Mouse (Mus musculus) liver, embryonic 11.5 days (tissue): ENCODE data around the gene Plxnc1. TPM values are rescaled to one million over a fixed set of nuclear protein-coding genes. Genes with fewer than 3 reads are reported as not detected.

Experiments used
- ATAC-seq: fragments of 200-750 bp; cut with Nextera tagmentation; replicated peaks from 2 replicates; pipeline ENCODE4 v1.8.0; 2017; ENCODE audit warnings: moderate number of reproducible peaks, mild to moderate bottlenecking, moderate TSS enrichment, moderate library complexity; ENCODE audit not compliant: low FRiP score
- DNase-seq: peaks from one replicate; pipeline ENCODE4 v3.0.0-alpha.2; 2017; ENCODE audit warnings: low spot score
- H3K27ac ChIP-seq: fragments of 300-500 bp; sonication (generic); 2 replicates; pipeline ENCODE4 v1.5.1; 2014; ENCODE audit warnings: mild to moderate bottlenecking, low read depth, low read length, control low read depth
- H3K27me3 ChIP-seq: fragments of 300-500 bp; sonication (generic); replicated peaks from 2 replicates; pipeline ENCODE4 v1.6.1; 2014; ENCODE audit warnings: low read length, mixed read lengths; ENCODE audit not compliant: control insufficient read depth, insufficient read depth
- H3K36me3 ChIP-seq: fragments of 300-500 bp; sonication (generic); 2 replicates; pipeline ENCODE4 v1.6.1; 2014; ENCODE audit warnings: mild to moderate bottlenecking, low read length, moderate library complexity, mixed read lengths; ENCODE audit not compliant: control insufficient read depth, insufficient read depth
- H3K4me1 ChIP-seq: fragments of 300-500 bp; sonication (generic); replicated peaks from 2 replicates; pipeline ENCODE4 v1.6.1; 2014; ENCODE audit warnings: low read length, mixed read lengths; ENCODE audit not compliant: control insufficient read depth, insufficient read depth
- H3K4me2 ChIP-seq: fragments of 300-500 bp; sonication (generic); 2 replicates; pipeline ENCODE4 v1.6.1; 2014; ENCODE audit warnings: mild to moderate bottlenecking, control low read depth, moderate library complexity
- H3K4me3 ChIP-seq: fragments of 300-500 bp; sonication (generic); 2 replicates; pipeline ENCODE4 v1.5.1; 2014; ENCODE audit warnings: low read depth, low read length, control low read depth
- H3K9ac ChIP-seq: fragments of 300-500 bp; sonication (generic); 2 replicates; pipeline ENCODE4 v1.6.1; 2014; ENCODE audit warnings: low read depth, low read length, control low read depth
- H3K9me3 ChIP-seq: fragments of 300-500 bp; sonication (generic); 2 replicates; pipeline ENCODE4 v1.6.1; 2016; ENCODE audit warnings: low read length, inconsistent platforms, mixed read lengths; ENCODE audit not compliant: control insufficient read depth
- WGBS: fragments of 180-500 bp; shearing (Covaris S2); extraction: QIAGEN DNeasy Blood & Tissue Kit; methylation state at CpG from one replicate; pipeline ENCODE4 v1.1.7; 2014; 5-methylcytosine and 5-hydroxymethylcytosine counted together
- polyA plus RNA-seq: library from polyadenylated mRNA; unstranded; fragments of >200 nt; fragmentation: Nextera tagmentation; extraction: Ambion mirVana; gene quantifications from 2 replicates; pipeline ENCODE4 v1.2.1, GENCODE M21; 2014

Gene Plxnc1
- polyA plus RNA-seq, 1 experiment from 2014 or later, result 6.0 TPM

GRCm38 (mm10) chr10:94943401-94943845 lies 1.2 kb downstream of the Plxnc1 start:
- H3K27ac ChIP-seq, result no peak overlapping the region
- WGBS, result under 1% methylated on average over 26 of the region's 26 CpGs
- peak overlapping the region; percentile 94 for H3K4me2 ChIP-seq
- ATAC-seq, result peak; percentile 19
- peak overlapping the region; percentile 84 for H3K4me3 ChIP-seq
- peak overlapping the region; percentile 82 for H3K9ac ChIP-seq
- H3K4me1 ChIP-seq, result peaks cover 37% of the 10 kb centered on the region
- peak; percentile 70 for DNase-seq
- H3K9me3 ChIP-seq, result no peaks in the 10 kb centered on the region
- H3K36me3 ChIP-seq, result no peaks in the 10 kb centered on the region
- H3K27me3 ChIP-seq, result peaks cover 25% of the 10 kb centered on the region

- Histone ChIP-seq H3K4me1 (peaks cover 41% of the 10 kb centered on the region), H3K27me3 (peaks cover 25% of the 10 kb centered on the region), H3K36me3 (no peaks in the 10 kb centered on the region), H3K4me2 (peak overlapping the region; percentile 94), H3K4me3 (peak overlapping the region; percentile 84), H3K9me3 (no peaks in the 10 kb centered on the region), H3K9ac (peak overlapping the region; percentile 82), H3K27ac (no peak overlapping the region)
- DNase-seq, result peak; percentile 69
- peak; percentile 23; the same call in 1 of the 2 replicates for ATAC-seq
- WGBS, result under 1% methylated on average over 16 of the region's 17 CpGs
Measured at GRCm38 (mm10) chr10:94942449-94943041, 2.1 kb downstream of the Plxnc1 start.

GRCm38 (mm10) chr10:94941551-94941950 lies 3.1 kb downstream of the Plxnc1 start:
- Histone ChIP-seq H3K27ac (no peak overlapping the region), H3K9me3 (no peaks in the 10 kb centered on the region), H3K36me3 (no peaks in the 10 kb centered on the region), H3K4me3 (peak overlapping the region; percentile 84; the same call in 1 of the 2 replicates), H3K4me1 (peaks cover 41% of the 10 kb centered on the region), H3K27me3 (peaks cover 25% of the 10 kb centered on the region), H3K4me2 (peak overlapping the region; percentile 94), H3K9ac (no peak overlapping the region)
- DNase-seq (no peak), ATAC-seq (no peak)
- 36% methylated on average over 4 of the region's 4 CpGs for WGBS

GRCm38 (mm10) chr10:94940786-94941185 lies 3.8 kb downstream of the Plxnc1 start:
- DNase-seq (no peak), ATAC-seq (no peak)
- Histone ChIP-seq H3K36me3 (no peaks in the 10 kb centered on the region), H3K4me1 (peaks cover 36% of the 10 kb centered on the region), H3K27ac (no peak overlapping the region), H3K4me3 (no peak overlapping the region), H3K27me3 (peaks cover 19% of the 10 kb centered on the region), H3K9me3 (no peaks in the 10 kb centered on the region), H3K4me2 (no peak overlapping the region), H3K9ac (no peak overlapping the region)
- 43% methylated on average over 7 of the region's 7 CpGs for WGBS

- no peaks in the 10 kb centered on the region for H3K36me3 ChIP-seq
- no peak for ATAC-seq
- H3K4me1 ChIP-seq, result peaks cover 36% of the 10 kb centered on the region
- peaks cover 15% of the 10 kb centered on the region for H3K27me3 ChIP-seq
- H3K27ac ChIP-seq, result no peak overlapping the region
- DNase-seq, result no peak
- no peak overlapping the region for H3K4me3 ChIP-seq
- H3K9ac ChIP-seq, result no peak overlapping the region
- 24% methylated on average over 2 of the region's 2 CpGs for WGBS
- H3K4me2 ChIP-seq, result no peak overlapping the region
- H3K9me3 ChIP-seq, result no peaks in the 10 kb centered on the region
Measured at GRCm38 (mm10) chr10:94940061-94940460, 4.6 kb downstream of the Plxnc1 start.

GRCm38 (mm10) chr10:94938899-94939298 lies 5.7 kb downstream of the Plxnc1 start:
- Histone ChIP-seq H3K36me3 (no peaks in the 10 kb centered on the region), H3K27ac (no peak overlapping the region), H3K9ac (no peak overlapping the region), H3K27me3 (peaks cover 8% of the 10 kb centered on the region), H3K4me3 (no peak overlapping the region), H3K9me3 (no peaks in the 10 kb centered on the region), H3K4me1 (peaks cover 43% of the 10 kb centered on the region), H3K4me2 (no peak overlapping the region)
- 44% methylated on average over 2 of the region's 2 CpGs for WGBS
- ATAC-seq (no peak; the same call in 1 of the 2 replicates), DNase-seq (no peak)

- ATAC-seq (0 out of 2 replicates have a peak, but pooled peaks have one; percentile 21), DNase-seq (no peak)
- Histone ChIP-seq H3K4me2 (no peak overlapping the region), H3K27me3 (peaks cover 2% of the 10 kb centered on the region; the same call in 1 of the 2 replicates), H3K36me3 (no peaks in the 10 kb centered on the region), H3K4me3 (no peak overlapping the region), H3K9me3 (no peaks in the 10 kb centered on the region), H3K27ac (no peak overlapping the region), H3K9ac (no peak overlapping the region), H3K4me1 (peaks cover 48% of the 10 kb centered on the region)
- 73% methylated on average over 6 of the region's 6 CpGs for WGBS
Measured at GRCm38 (mm10) chr10:94938320-94938719, 6.3 kb downstream of the Plxnc1 start.

- H3K9ac ChIP-seq, result no peak overlapping the region
- DNase-seq (no peak), ATAC-seq (no peak)
- no peak overlapping the region for H3K4me3 ChIP-seq
- H3K9me3 ChIP-seq, result no peaks in the 10 kb centered on the region
- 60% methylated on average over 4 of the region's 4 CpGs for WGBS
- no peak overlapping the region for H3K27ac ChIP-seq
- H3K27me3 ChIP-seq, result no peaks in the 10 kb centered on the region
- peaks cover 52% of the 10 kb centered on the region for H3K4me1 ChIP-seq
- no peak overlapping the region for H3K4me2 ChIP-seq
- H3K36me3 ChIP-seq, result no peaks in the 10 kb centered on the region
Measured at GRCm38 (mm10) chr10:94935270-94935669, 9.4 kb downstream of the Plxnc1 start.

GRCm38 (mm10) chr10:94934151-94934614 lies 10.5 kb downstream of the Plxnc1 start:
- Histone ChIP-seq H3K4me3 (no peak overlapping the region), H3K36me3 (no peaks in the 10 kb centered on the region), H3K27me3 (no peaks in the 10 kb centered on the region), H3K4me1 (peaks cover 46% of the 10 kb centered on the region), H3K9ac (no peak overlapping the region), H3K27ac (no peak overlapping the region), H3K4me2 (no peak overlapping the region), H3K9me3 (no peaks in the 10 kb centered on the region)
- ATAC-seq, result no peak
- no peak for DNase-seq
- 87% methylated on average over 9 of the region's 9 CpGs for WGBS
